Mouse (Mus musculus) c-Kit-positive CD71-positive TER-119-negative erythroid progenitor cells, embryonic 14.5 days (primary cell): Measurements from ENCODE around the gene Zfp759.
"Not testable (repeated sequence)": the region's sequence is repeated elsewhere in the genome, so short reads cannot be mapped to it uniquely, and the experiment has no call there.

Experiments
- DNase-seq: peaks from one replicate; pipeline ENCODE4 v3.0.0-alpha.2; 2013; ENCODE audit warnings: low read depth

Gene Zfp759

DNA sequence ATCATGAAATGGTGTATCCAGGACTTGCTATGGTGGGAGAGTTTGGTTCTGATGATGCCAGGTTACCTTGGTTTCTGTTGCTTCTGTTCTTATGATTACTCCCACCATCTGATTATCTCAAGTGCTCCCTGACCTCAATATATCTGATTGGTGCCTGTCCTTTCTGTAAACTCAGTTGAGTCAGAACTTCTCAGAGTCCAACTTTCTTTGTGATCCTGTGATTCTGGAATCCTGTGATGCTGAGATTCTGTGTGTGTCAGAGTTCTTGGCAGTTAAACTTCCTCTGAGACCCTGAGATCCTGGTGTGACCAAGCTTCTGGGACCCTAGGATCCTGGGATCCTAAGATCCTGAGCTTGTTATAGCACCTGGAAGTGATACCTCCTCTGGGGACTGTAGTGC is at the start of gene Zfp759:
Gene Zfp759, plus strand, starts transcription at position 301 of the 400 bp plus-strand sequence.
- not testable (repeated sequence) for DNase-seq

DNA sequence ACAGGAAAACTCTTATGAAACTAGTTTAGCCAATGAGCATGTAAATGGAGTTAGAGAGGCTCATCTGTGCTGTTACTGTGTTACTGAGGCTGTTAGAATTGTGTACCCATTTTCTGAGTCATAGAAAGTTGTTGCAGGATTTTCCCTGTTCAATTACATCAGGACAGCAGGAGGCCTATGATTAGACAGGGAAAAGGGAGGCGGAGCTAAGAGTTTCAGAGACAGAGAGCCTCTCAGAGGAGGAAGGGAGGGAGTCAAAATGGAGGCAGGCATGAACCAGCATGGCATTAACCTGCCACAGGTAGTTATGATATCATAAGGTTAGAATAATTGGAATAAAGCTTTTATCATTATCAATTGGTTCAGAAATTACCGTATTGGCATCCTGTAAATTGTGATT is 48.7 kb upstream of the Zfp759 start:
- DNase-seq = no peak

DNA sequence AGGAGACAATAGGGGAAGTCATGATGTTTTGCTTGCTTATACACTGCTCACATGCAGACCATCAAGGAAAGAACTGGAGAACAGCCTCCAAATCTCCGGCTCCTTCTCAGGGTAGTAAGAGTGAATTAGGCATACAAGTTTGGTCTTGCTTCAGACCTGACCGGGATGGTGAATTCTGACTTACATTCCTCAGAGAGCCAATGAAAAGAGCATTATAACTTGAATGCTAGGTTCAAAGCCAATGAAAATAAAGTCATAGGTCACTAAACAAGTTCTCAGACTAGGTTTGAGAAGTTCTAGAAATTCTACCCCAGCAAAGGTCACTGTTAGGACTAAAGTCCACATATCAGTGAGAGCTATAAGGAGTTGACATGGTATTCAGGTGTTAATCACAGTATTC is 44.2 kb upstream of the Zfp759 start:
- no peak for DNase-seq

DNA sequence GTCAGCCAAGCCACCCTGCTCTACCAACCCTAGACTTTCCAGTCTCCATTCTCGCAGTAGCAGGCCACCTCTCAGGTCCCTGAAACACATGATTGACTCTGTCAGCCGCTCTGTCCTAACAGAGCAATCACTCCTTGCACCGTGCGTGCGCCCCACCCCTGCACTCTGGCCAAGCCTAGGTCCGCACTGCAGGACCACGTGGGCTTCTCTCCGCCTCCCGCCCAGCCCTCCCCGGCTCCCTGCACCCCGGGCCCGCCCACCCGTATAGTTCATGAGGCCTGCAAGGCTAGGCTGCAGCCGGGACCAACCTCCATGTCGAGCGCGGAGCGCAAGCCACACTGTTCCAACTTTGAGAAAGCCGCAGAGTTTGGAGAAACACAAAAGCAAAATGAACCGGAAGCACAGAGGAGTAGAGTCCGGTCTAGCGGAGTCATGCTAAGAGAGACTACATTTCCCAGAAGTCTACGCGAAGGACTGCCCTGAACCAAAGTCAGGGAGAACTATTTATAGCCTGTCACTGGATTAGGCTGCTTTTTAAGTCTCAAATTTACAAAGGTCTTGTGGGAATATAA is 40.2 kb upstream of the Zfp759 start:
- peak; percentile 53 for DNase-seq

DNA sequence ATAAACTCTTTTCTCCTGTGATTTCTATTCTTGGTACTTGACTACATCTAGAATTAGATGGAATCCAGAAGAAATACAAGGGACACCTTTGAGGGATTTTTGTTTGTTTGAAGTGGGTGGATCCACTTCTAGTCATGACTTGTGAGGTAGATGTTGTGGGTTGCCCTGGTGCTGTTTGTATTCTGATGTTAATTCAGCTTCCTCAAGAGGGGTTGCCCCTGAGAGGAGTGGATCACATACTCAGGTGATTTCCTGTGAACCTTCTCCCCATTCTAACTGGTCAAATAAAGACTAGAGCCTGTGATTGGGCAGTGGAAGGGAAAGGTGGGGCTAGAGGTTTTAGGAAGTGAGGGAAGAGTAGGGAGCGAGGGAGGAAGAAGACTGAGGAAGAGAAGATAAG is 39.5 kb upstream of the Zfp759 start:
- no peak for DNase-seq

DNA sequence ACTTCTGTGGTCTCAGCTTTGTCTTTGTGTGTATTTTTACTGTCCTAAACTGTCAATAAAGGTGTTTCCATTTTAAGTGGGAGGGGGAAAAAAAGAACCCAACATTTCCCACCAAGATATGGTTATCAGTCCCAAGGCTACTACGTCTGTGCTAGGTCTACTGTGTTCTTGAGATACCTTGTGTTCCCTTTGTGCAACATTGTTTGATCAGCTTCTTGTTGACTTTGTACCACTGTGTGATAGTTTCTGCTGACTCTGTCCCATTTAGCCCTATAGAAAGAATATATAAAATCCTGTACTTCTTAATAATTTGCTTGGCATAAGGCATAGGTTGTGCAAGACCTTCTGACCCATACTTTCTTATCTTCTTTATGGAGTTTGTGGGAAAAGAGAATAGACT is 31.3 kb upstream of the Zfp759 start:
- DNase-seq = no peak

DNA sequence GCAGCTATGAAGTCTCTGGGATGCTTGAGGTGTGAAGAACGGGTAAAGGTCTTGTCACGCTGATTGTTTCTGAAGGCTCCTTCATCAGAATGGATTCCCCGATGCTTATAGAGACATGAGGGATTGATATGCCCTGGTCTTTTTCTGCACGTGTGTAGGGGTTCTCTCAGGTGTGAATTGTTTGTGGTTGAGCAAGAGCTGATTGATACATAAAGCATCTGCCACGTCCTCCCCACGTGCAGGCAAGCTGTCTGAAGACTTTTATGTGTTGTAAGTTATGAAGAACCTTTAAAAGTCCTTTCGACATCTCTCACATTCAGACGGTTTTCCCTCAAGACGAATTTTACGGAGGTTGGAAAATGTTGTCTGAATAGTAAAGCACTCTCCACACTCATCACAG is 23.6 kb upstream of the Zfp759 start, which contains the start of gene Zfp708:
Gene Zfp708, minus strand, starts transcription at position 101 of the 400 bp plus-strand sequence.
- no peak for DNase-seq

DNA sequence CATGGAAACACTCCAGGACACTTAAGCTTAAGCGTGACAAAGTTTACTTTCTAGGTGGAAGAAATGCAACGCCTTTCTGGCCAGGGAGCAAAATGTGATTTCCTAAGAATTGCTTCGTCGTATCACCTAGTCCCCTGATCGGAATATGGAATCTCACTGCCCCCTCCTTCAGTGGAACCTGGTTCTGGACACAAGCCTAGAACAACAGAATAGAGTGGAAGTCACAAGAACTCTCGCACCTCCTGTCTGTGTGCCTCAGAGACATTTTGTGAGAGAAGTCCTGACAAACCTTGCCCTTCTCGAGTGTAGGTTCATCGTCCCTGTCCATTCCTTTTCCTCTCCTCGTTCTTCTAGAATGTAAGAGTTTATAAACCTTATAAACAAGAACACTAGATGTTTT is 13.8 kb upstream of the Zfp759 start:
- DNase-seq = no peak

DNA sequence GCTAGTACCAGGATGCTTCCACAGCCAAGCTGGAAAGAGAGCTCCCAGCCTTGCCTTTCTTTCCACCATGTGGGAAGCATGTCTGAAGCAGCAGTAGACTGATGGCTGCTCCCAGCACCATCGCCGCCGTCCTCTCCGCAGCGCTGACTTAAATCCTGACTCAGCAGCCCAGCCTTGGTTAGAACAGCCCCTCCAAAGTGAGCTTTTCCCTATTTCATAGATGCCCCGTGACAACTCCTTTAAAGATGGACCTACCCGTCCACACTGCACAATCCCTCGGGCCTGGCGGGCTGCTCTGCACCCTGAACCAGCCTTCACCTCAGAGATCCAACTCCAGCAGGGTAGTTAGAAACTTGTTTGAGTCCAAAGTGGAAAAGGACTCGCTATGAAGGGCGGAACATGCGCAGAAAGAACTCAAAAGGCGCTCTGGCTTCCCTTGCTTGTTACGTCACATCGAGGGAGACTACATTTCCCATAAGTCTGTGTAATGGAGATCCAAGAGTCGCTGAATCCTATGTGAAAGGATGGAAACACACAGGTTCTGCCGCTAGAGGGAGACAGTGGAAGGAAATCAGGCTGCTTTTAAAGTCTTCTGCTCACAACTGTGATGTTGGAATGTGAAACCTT is 13.2 kb upstream of the Zfp759 start, which contains the start of gene Gm28557:
Gene Gm28557, minus strand, starts transcription at position 411 of the 627 bp plus-strand sequence.
- peak; percentile 97 for DNase-seq

DNA sequence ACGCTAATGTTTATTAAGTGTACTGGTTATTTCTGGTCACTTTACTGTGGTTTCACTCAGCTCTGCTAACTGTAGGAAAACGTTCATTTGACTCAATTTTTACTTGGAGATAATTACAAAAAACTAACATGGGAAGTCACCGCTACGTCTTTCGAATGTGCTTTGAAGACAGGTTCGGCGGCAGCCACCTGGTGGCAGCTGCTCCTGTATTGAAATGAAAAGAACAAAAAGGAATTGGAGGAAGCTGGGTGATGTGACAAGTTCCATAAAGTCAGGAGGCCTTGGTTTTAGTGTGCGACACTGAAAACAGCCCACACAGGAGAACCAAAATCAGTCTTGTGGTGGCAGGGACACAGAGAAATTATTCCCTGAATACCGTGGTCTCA is 12.6 kb upstream of the Zfp759 start:
- DNase-seq = no peak

DNA sequence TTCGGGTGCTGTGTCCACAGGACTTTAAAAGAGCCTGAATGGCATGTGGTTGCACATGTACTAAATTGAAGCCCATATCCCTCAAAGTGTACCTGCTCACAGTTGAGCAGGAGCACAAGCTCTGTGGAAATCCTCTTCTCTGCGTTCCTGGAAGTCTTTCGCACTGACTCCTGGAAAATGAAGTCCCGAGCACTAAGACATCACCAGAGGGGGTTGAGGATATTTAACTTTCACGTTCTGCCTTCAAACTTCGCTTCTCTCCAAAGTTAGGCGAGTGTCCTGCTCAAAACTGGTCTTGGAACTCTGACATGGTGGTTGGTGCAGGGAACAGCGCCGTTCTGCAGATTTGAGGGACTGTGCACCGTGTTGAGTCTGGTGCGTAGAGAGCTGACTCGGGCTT is 9.4 kb upstream of the Zfp759 start:
- DNase-seq = no peak

DNA sequence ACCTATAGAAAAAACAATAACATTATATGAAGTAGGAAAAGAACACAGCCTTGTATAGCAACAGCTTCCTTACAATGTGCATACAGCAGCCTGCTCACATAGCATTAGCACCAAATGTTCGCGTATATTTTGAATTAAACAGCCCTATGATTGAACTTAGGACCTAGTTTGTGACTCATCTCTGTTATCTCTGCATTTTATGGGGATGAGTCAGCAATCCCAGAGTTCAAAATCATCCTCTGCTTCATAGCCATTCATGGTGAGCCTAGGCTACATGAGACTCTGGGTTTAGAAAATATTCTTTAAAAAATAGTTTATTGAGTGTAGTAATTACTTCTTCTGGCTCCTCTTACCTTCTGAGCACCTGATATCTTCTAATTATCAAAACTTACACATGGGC is 8.2 kb upstream of the Zfp759 start:
- DNase-seq = no peak

DNA sequence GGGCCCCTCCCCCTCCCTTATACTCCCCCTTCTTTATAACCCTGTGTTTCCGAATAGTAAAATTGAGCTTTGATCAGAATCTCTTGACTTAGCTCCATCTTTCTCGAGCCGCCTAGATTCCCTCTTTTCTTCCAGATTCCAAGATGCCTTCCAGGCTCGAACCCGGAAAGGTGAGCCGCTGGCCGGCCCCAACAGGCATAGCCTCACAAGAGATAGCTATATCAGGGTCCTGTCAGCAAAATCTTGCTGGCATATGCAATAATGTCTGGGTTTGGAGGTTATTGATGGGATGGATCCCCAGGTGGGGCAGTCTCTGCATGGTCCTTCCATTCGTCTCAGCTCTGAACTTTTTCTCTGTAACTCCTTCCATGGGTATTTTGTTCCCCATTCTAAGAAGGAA is 5.3 kb upstream of the Zfp759 start, which contains the start of gene Rslcan18:
Gene Rslcan18, minus strand, starts transcription at position 101 of the 400 bp plus-strand sequence.
- not testable (repeated sequence) for DNase-seq

DNA sequence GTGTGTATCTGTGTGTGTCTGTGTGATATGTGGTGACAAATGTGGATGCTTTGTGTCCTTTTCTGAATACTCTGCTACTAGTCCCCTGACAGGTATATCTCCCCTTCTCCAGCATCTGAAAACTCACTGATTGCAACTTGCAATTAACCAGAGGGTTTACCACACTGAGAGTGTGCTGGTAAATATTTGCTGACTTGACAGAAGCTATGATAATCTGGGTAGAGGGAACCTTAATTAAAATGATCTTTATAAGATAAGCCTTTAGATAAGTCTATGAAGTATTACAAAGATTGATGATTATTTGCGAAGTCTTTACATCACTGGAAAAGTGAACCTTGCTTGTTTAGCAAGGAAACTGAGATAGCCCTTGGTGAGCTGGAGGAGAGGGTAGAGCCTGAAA is 3.0 kb downstream of the Zfp759 start:
- no peak for DNase-seq

DNA sequence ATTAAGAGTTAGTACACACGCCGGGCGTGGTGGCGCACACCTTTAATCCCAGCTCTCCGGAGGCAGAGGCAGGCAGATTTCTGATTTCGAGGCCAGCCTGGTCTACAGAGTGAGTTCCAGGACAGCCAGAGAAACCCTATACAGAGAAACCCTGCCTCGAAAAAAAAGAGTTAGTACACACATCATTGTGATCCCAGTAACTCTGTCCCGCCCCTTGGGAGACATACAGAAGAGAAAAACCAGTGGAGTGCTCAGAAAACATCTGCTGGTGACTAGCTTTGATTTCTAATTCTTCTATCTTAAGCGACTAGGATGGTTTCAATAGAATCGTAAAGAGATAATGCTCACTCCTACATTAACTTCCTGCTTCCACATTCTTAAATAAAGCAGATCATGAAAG is 6.0 kb downstream of the Zfp759 start:
- not testable (repeated sequence) for DNase-seq

DNA sequence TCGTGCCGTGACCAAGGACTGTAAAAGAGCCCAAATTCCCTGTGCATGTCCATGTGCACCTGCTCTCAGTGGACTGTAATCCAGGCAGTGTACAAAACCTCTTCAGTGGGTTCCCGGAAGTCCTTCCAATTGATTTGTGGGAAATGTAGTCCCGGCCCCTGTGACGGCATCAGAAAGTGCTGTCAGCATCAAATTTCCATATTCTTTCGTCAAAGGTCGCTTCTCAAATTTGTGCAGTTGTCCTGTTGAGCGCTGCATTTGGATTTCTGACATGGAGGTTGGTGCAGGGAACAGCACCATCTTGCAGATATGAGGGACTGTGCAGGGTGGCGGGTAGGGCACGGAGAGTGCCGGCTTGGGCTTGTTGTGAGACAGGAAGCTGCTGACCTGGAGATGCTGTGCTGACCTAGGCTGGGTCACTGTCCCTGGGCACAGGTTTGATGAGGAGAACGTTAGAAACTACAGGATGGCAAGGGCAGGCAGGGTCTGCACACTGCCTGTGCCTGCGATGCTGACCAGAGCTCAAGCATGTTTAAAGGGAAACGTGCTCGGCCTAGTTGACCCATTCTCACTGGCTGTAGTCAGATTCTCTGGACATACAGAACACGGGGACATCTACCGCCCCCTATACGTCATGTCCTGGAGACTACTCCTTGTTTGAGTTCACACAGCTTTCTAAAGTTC is 6.7 kb downstream of the Zfp759 start:
- DNase-seq = peak; percentile 66

DNA sequence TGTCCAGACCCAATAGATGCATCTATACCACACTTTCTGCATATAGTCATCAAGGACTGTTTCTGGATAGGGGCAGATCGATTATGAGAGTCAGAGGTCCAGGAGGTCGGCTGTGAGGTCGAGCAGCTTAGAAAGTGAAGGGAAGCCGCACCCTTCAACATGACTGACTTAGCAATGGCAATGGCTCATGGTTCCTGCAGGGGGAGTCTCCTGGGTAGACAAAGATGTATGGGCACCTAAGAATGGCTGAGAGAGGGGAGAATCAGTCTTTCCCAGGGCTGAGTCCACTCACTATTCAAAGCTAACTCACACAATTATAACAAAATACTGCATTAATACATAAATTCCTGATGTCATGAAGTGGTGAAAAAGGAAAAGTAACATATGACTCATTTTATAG is 44.7 kb downstream of the Zfp759 start:
- DNase-seq = not testable (repeated sequence)

DNA sequence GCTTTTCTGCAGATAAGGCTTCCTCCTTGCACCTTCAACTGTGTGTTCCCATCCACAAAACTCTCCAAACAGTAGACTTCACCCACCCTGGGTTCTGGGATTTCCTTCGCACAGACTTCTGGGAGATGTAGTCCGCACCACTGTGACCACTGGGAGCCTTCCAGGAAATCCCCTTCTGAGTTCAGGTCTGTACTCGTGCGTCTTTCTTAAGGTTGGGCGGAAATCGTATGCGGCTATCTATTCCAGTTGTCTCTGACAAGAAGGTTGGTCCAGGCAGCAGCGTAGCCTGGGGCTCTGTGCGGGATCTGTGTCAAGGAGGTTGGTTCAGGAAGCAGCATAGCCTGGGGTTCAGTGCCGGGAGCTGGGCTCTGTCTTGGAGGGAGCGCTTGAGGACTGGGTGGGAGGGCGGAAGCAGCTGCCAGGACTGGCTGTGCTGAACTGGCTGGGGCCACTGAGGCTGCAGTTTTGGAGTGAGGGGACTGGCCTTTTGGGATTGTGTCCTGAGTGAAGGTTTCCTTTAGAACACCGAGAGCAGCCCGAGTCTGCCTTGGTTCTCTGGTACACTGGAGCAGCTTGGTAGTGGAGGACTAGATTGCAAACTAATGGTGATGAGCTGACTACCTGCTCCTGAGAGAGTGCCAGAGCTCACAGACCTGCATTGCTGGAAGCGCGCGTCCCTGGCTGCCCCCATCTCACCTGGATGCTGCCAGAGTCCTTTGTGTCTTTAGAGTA is 51.7 kb downstream of the Zfp759 start, which contains the start of gene Rsl1:
Gene Rsl1, plus strand, starts transcription at position 192 of the 732 bp plus-strand sequence.
- DNase-seq = peak; percentile 37

DNA sequence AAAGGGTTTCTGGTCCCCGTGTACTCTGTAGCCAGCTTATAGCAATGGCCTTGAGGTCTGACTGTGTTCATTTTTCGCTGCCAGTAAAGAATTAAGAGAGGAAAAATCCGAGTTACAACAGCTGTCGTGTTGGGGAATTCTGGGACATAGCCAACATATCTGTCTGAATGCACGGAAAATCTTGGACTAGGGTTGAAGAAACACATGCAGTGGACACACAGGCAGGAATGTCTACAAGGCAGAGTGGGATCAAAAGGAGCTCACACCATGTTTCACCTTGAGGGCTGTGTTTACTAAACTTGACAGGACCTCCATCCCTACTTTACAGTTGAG is 52.2 kb downstream of the Zfp759 start:
- no peak for DNase-seq
